Mouse (Mus musculus): ENCODE measurements at regions not wholly inside any gene's neighbourhood (a gene's known extent, or its start where the extent isn't known, plus 50 kb on each side); places are given as distances from the start of the nearest gene placed in this dataset.

DNA sequence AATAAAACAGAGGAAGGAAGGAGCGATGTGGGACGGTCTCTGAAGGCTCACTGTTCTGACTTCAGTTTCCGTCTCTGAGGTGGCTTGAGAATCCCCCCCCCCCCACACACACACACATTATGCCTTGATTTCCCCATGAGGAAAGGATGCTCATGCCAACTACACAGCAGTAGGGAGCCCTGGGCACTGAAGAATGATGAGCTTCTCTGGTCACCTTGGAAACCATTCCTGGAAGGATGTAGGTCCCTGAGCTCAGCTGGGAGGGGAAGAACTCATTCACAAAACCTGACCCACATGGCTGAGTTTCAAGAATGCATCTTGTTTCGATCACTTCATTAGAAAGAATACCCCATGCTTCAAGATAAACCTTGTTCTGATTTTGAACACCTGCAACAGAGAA, 422.2 kb downstream of the Cmpk2 start:
- DNase-seq (ENCODE audit: inconsistent ontology term), result peak; percentile 19

DNA sequence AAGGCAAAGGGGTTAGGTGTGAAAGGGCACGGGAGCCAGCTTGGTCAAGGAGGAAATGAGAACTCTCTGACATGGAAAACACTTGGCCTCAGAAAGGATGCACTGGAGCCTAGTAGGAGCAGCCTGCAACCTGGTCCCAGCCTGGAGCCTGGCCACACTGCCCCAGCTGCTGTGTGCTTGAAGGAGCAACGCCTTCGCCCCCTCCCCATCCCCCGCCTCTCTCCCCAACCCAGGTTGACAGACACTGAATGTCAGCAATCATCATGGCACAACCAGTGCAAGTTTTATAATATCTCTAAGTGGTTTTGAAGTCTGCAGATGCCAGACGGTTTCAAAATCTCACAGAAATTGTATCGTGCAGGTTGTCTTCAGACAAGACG, 417.6 kb downstream of the Cmpk2 start:
- DNase-seq (ENCODE audit: inconsistent ontology term), result no peak

DNA sequence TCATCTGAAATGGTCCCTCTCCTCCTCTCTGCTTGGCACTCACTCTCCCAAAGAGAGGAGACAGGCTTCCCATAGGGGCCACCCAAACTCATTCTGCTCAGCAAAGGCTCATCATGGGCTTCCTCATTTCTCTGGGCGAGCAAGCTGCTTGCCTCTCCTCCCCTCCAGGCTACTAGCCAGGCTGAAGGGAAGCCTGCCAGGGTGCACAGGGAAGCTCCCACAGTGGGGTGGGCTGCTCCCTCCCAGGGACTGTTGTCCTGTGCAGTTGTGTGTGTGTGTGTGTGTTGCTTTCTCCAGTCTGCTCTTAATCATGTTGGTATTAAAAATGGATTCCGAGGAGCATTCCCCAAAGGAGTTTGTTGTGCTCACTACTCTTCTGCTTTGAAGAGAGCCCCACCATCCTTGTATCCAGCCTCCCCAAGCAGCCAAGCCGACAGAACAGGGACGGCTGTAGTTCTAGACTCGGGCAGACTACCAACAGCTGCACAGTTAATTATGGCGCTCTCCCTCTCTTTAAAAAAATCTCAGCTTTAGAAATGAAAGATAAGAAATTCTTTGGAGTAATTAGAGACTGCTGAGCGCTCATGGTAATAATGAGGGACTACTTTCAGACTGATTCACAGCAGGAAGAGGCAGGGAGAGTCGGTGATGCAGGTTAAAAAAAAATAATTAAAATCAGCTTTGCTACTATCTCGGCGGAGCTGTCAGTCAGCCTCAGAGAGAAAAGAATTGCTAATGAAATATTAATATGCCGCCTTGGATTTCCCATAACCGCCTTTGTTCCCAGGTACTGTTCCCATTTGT, 417.0 kb downstream of the Cmpk2 start:
- peak; percentile 77 for DNase-seq (ENCODE audit: inconsistent ontology term)

DNA sequence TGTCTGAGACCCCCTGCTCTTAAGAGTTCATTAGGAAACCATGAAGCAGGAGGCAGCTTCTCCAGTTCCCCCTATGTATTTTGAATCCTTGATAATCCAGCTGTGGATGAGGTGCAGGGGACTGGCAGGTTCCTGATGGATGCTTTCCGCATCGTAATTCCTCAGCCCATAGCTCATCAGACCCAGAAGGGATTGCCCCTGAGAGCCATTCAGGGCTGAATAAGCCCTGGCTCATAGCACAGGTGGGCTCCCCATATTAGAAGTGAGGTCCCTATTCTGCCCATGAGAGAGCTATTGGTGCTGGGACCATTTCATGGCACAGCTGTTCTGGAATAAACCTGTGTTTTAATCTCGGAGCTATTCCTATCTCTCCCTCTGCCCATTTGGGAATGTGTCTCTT, 416.1 kb downstream of the Cmpk2 start:
- DNase-seq (ENCODE audit: inconsistent ontology term), result no peak

DNA sequence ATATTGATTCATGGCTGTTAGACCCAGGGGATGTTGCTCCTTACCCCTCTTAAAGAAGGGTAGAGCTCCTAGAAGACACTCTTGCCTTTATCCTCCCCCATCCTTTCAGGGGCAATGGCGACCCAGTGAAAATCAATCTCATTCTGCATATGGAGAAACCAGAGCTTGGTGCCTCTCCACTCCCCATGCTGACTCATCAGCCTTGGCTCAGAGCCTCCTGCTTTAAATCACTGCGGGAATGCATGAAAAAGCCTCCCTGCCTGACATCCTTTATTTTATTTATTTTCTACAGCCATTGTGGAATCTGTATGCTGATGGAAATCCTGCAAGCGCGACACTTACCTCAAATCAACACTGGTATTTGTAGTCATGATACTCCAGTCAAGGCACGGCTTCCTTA, 415.2 kb downstream of the Cmpk2 start:
- DNase-seq (ENCODE audit: inconsistent ontology term), result peak; percentile 25

DNA sequence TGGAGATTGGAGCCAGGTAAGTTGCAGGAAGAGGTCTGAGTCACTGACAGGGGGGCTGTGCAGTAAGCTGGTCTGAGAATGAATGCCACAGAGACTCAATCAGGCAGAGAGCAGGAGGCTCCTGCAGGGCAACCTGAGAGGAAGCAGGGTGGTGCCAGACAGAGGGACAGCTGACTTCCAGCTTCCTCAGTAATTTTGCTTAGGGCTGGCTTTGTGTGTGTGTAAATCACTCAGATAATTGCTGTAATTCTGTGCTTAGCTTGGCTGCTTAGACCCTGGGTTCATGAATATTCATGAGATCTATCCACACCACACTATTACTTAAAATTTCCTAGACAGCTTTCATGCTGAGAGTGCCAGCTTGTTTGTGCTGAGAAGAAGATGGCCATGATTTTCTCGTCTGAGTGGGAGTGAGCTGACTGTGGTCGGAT, 408.7 kb downstream of the Cmpk2 start:
- DNase-seq (ENCODE audit: inconsistent ontology term), result no peak

DNA sequence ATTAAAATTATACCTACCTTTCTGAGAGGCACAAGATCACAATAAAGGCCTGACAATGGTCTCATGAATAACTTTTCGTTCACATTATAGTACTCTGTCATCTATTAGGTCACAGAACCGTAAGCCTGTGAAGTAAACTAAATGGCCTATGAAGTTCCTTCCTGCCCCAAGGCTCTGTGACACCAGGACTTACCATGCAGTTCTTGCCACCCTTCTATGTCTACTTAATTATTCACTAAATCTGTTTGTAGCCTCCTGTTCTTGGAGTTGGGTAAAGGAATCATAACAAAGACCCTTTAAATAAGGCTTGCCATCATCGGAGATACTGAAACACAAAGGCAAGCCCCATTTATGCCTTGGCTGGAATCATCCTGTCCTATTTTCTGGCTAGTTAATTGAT, 408.3 kb downstream of the Cmpk2 start:
- DNase-seq (ENCODE audit: inconsistent ontology term), result no peak

DNA sequence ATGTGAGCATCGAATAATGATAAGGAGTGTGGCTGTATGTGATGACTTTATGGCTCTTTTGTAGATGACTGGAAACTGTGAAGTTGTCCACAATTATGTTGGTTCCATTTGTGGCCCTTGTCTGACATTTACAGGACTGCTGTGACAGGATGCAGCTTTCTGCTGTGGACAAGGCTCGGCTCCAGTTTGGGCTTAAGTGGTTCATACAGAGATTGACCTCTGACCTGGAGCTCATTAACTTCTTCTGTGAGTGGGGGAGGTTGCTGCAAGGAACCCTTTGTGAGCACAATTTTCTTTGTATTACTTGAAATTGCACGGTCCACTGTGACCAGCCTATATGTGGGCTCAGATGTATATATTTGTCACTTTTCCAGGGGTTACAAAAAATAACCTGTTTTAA, 403.5 kb downstream of the Cmpk2 start:
- no peak for DNase-seq (ENCODE audit: inconsistent ontology term)

DNA sequence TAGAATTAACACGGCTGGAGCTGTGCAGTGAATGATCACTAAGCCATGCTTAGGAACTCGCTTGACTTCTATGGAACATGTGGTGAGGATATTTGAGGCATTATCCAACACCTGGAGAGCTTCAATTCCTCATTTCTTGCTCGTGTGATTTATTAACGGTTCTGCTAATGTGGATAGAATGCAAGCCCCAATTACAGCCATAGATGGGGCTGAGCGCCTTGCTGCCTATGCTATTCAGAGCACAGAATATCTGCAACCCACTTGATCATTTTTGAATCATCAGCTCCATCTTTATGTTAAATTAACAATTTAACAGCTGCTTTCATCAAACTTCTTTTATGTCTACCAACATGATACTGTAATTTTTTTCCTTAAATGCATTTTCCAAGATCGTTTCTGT, 398.7 kb downstream of the Cmpk2 start:
- DNase-seq (ENCODE audit: inconsistent ontology term), result no peak

DNA sequence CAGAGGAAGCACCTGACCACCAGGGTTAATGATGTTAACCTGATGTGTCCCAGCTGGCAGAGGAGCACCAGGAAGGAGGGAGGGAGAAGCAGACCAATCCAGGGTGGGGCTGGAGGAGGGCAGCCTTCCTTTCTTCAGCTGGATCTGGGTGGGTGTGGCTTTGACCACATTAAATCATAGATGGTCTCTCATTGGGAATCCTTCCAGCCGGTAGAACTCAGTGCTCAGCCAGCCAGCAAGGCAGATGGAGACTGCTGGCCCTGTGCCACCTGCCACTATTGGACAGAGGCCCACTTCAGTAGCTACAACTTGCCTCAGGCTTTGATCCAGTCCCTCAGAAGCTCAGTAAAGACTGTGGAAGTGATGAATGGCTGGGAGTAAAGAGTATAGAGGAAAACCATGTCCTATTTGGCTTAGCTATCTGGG, 386.1 kb downstream of the Cmpk2 start:
- DNase-seq (ENCODE audit: inconsistent ontology term), result peak; percentile 80

DNA sequence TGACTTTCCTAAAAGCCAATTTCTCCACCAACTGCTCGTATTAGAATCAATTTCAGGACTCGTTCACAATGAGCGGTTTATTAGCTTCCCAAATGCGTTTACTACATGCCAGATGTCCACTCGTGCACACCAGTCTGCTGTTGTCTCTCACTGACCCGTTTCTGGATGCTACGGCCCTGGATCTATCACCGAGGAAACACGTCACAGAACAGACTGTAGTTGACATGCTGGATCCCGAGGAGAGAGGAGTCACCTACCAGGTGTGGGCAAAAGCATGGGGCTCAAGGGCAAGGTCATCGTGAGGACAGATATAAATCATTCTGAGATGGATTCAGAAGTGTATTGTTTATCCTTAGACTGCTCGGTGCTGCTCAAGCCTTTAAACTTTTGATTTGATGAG, 375.9 kb downstream of the Cmpk2 start:
- no peak for DNase-seq (ENCODE audit: inconsistent ontology term)

DNA sequence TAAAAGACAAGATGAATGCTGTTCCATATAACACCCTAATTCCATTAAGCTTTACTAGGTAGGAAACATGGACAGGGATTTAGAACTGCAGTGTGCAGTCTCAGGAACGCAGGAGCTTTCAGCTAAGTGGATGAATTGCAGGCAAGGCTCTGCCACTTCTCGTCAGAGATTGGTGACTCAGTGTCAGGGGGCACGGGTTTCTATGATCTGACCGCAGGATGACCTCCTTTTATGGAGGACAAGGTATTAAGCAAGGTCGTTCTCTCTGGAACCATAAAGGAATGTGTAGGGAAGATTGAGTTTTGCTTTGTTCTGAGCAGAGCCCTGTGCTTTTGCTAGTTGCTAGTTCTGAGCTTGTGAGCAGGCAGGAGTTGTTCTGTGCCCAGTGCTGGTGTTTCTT, 373.7 kb downstream of the Cmpk2 start:
- DNase-seq (ENCODE audit: inconsistent ontology term), result peak; percentile 70

DNA sequence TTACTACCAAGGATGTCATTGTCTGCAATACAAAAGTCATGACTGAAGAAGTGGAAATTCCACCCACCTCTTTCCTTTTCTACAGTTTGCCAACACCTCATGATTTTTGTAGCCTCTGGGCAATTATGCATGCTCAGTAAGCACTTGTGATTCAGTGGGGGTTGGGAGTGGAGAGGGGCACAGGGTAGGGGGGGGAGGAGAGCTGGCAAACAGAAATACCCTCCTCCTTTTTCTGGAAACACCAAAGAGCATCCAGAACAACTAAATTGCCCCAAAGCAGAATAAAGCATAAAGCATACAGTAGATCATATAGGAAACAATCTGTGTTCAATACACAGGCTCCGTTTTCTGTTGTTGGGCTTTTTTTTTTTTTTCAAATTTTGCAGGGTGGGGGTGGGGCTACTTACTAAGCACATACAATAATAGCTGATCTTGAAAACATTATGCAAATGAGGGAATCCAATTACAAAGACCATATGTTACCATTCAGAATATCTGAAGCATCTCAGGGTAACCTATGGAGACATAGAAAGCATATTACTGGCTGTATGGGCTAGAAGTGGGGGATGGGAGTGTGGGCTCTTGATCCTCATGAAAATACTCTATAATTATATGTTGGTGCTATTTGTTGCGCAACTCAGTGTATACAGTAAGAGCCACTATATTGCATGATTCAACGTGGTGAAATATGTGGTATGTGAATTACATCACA, 352.4 kb downstream of the Cmpk2 start:
- DNase-seq (ENCODE audit: inconsistent ontology term), result peak; percentile 42

DNA sequence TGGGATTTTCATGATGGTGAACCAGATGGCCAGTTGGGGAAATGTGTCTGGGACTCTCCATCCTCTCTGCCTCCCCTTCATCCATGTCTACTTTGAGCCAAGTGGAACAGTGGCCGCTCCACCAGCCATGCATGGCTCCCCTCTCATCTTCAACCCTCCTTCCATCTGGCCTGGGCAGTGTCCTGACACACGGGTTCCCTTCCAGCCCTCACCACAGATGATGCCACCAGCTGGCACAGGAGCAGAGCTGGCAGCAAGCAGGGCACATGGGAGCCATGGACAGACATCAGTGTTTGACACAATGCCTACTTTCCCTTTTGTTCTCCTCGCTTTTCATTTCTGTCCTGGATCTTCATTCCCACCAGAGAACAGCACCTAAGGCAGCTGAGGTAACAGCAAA, 348.9 kb downstream of the Cmpk2 start:
- no peak for DNase-seq (ENCODE audit: inconsistent ontology term)

DNA sequence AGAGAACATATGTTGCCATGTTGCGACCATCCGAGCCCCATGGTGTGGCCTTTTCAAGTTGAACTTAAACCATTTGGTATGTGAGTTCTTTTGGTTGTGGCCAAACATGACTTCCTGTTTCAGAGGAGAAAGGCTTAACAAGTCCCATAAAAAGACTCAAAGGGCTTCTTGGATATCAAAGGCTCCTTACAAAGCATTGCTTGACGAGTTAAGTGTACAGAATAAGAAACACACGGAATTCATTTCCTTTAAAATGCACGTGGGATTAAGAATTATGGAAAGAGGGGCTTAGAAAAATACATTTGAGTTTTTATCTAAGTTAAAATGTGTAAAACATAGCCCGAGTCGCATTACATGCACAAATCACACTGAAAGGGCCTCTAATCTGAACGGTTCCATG, 346.8 kb downstream of the Cmpk2 start:
- DNase-seq (ENCODE audit: inconsistent ontology term), result no peak

DNA sequence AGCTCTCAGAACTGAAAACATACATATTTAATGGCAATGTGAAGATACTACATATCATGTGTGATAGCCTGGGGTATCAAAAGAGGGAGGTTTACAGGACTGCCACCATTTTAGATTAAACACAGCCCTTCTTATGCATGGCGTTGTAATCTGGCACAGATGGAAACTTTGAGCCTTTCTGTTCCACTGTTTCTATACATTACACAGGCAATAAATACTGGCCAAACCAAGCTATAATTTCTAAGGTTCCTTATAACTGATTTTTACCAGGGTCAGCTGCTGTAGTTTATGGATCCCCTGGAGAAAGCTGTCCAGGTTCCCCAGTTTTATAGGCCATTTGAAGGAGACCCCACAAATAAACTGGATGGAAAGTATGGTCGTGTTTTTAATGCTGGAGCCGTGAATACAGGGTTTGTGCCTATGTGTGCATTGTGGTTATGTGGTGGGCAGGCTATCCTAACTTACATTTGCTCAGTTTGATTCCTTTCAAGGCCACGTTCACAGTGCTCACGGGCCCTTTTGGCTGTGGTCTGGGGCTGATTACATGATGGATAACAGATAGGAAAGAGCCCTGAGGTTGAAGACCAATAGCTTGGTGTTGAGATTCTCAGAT, 341.7 kb downstream of the Cmpk2 start:
- DNase-seq (ENCODE audit: inconsistent ontology term), result no peak

DNA sequence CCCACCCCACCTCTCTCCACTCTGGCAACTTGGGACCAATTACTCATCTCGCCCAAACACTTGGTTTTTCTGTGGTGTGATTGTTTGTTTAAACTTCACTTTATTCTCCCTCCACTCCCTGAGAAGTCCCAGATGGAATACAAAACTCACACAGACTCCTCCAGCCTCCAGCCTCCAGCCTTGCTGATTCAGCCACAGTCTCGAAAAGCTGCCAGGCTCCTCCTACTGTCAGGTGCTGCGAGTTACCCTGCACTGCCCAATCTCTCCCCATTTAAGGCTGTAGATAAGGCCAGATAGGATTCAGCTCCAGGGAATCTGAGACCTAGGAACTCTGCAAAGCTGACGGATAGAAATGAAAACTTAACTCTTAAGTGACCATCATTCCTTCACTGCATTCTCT, 340.7 kb downstream of the Cmpk2 start:
- DNase-seq (ENCODE audit: inconsistent ontology term), result peak; percentile 9

DNA sequence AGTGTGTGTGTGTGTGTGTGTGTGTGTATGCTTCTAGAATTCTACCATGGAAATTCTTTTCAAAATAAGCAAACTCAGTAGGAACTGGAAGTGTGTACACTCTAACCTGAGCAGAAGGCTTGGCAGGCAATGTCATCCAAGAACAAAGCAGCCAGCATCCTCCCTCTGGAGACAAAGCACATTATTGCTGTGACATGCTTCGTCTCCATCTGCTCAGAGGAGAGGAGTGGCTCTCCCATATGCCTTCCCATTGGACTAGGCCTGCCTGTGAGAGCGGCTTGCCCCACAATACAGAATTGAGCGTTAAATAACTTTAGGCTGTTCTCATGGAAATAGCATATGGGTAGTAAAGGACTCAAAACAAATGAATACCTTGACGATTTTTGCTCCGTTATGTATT, 333.5 kb downstream of the Cmpk2 start:
- no peak for DNase-seq (ENCODE audit: inconsistent ontology term)

DNA sequence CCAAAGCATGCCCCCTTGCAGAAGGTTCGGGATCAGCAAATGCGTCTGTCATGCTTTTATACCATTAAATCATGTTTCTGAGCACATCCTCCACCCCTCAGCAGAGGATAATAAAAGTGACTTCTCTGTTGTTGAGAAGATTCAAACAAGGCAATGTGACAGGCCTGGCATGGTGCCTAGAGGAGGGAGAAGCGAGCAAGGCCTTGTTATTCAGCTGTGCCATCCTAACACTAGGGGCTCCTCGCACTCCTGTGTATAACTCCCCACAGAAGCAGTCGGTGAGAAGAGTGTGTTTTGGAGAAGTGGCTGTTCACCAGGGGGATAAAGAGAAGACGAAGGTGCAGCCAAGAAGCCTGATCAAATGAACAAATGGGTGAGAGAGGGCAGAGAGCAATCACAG, 330.3 kb downstream of the Cmpk2 start:
- DNase-seq (ENCODE audit: inconsistent ontology term), result no peak

DNA sequence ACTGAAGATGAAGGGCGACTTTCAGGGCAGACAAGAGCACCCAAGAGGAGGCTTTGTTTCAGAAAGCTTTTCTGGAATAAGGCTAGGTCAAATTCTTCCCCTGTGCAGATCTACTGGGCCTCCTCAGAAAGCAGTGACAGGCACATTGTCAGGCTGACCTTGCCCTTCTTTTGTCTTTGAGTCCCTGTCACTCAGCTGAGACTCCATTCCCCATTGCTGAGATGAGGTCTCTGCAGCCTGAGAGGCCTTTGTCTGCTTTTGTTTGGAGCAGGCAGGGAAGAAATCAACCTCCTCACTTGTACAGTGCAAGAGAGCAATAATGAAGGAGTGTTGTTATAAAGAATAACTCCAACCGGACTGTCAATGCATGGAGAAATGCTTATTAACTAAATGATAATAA, 327.4 kb downstream of the Cmpk2 start:
- DNase-seq (ENCODE audit: inconsistent ontology term), result no peak

DNA sequence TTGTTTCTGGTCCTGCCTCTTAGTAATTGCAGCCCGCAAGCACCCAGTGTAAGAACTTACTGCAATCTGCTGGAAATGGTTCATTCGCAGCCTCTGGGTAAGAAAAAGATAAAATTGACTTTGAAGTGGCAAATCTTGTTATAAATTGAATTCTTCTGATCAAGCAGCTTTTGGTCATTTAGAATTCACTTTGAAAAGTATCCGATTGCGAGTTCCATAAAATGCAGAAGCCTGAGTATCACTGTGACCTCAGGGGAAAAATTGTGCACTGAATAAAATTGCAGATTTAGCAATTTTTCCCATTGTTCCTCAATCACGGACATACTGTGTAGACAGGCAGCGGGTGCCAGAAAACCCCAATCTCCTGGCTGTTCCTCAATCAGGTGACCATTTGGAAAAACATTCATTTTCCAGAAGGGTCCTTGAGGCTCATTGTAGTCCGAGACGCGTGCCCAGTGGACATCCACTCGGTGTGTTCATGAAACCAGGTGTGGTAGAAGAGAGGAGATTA, 320.4 kb downstream of the Cmpk2 start:
- no peak for DNase-seq (ENCODE audit: inconsistent ontology term)

DNA sequence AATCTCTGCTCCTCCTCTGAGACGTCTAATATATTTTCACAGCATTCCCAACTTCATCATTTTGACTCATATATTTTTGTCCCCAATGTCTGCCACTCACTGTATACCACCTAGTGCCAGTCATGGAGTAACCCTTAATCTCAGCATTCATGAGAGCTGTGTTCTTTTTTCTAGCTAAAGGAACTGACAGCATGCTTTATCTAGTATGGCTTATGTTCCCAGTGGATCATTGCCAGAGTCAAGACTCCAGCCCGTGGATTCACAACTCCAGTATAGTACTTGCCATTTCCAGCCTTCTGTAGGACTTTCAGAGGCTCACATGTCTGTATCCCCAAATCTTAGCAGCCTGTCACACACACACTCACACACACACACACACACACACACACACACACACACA, 316.5 kb downstream of the Cmpk2 start:
- DNase-seq (ENCODE audit: inconsistent ontology term), result no peak

DNA sequence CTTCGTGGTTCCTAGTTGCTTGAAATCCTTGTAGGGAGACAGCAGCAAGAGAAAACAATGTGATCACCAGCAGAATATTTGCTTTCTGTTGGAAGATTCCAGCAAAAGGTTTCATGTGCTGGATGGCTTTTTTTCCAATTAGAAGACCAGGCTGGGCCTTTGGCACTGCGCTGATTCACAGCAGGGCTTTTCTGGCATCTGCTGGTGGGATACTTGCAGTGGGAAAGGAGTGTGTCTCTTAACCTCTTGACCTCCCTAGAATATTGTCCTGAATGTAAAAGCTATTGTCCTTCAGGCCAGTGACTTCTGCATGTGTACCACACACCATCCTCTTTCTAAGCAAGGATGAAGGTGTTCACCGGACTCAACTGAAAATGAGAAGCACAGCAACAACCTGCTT, 315.4 kb downstream of the Cmpk2 start:
- no peak for DNase-seq (ENCODE audit: inconsistent ontology term)

All from Muller cell, postnatal 12 days (primary cell).